Mouse (Mus musculus) lung, adult 2 months (tissue): ENCODE results near the gene Adgrg6.

Experiments used
- CTCF ChIP-seq: fragments of 200-500 bp; IDR thresholded peaks from 2 replicates; pipeline ENCODE4 v1.5.1; 2011; ENCODE audit warnings: mild to moderate bottlenecking, low read length, control low read depth; ENCODE audit not compliant: insufficient read depth
- POLR2A ChIP-seq: fragments of 200-500 bp; IDR thresholded peaks from 2 replicates; pipeline ENCODE4 v1.6.1; 2011; ENCODE audit warnings: low read depth, mild to moderate bottlenecking, control low read depth, low read length, borderline replicate concordance; ENCODE audit errors: extremely low read depth

- TF ChIP-seq CTCF (peak; percentile 60), POLR2A (no peak)
These were observed 95.4 kb downstream of the Adgrg6 start for GRCm38 (mm10) chr10:14450073-14450472.
